Mouse (Mus musculus): Measurements from ENCODE around the gene Gm20458.

DNA sequence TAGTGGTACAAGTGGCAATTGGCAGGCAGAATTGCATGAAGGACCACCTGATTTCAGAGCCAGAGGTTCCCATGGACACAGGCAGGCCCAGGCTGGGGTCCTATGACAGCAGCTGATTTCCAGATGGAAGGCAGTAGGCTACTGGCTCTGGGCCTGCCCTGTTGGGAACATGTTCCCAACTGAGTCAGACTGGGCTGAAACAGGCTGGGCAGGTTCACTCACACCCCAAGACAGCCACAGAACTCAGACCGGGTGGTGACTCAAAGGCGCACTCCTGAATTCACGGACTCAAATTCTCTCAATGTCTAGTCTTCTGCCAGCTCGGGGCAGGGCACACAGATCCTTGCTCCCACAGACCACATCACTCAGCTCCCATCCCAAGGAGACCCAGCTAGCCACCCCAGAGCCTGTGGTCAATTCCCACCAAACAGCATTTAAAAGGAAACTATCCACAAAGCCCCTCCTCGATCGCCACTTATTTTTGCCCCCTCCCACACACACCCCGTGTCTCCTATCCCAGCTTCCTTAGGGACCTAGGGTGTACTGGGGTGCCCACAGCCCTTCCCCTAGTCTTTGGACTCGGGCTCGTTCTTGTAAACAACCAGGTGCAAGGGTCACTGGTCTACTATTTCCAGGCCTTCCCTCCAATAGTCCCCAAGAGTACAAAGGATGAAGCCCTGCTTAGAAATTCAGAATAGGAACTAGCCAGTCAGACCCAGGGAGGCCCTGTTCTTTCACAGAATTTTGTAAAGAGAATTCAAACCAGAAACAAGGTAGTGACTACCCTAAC is 28.9 kb upstream of the Gm20458 start:
- TF ChIP-seq POLR2A (IDR thresholded peaks at IDR 0.05; ENCODE audit: insufficient read depth, low read depth, low read length) (no peak), EP300 (IDR thresholded peaks at IDR 0.05; ENCODE audit: insufficient read depth, low read depth, low read length) (no peak), CTCF (IDR thresholded peaks at IDR 0.05) (no peak)

Data from heart, adult 2 months (tissue).